Mouse (Mus musculus) kidney, adult 2 months (tissue): ENCODE results near the gene Tmem108. TPM values are rescaled to one million over a fixed set of nuclear protein-coding genes. Genes with fewer than 3 reads are reported as not detected.

ENCODE experiments used
- DNase-seq: peaks from one replicate; pipeline ENCODE4 v3.0.0; 2021
- H3K27ac ChIP-seq: fragments of 200-500 bp; 2 replicates; pipeline ENCODE4 v1.5.1; 2012; ENCODE audit warnings: low read depth, low read length, control low read depth, inconsistent platforms; ENCODE audit not compliant: insufficient read depth
- H3K27me3 ChIP-seq: fragments of 200-500 bp; replicated peaks from 2 replicates; pipeline ENCODE4 v1.6.1; 2012; ENCODE audit warnings: mild to moderate bottlenecking, moderate library complexity, low read length, inconsistent platforms; ENCODE audit not compliant: control insufficient read depth, insufficient read depth
- H3K36me3 ChIP-seq: fragments of 200-500 bp; 2 replicates; pipeline ENCODE4 v1.6.1; 2012; ENCODE audit warnings: mild to moderate bottlenecking, moderate library complexity, low read length, inconsistent platforms; ENCODE audit not compliant: control insufficient read depth, insufficient read depth
- H3K4me1 ChIP-seq: fragments of 200-500 bp; 2 replicates; pipeline ENCODE4 v1.6.1; 2011; ENCODE audit warnings: low read length; ENCODE audit not compliant: control insufficient read depth, insufficient read depth
- H3K4me3 ChIP-seq: fragments of 200-500 bp; 2 replicates; pipeline ENCODE4 v1.5.1; 2011; ENCODE audit warnings: mild to moderate bottlenecking, low read depth, low read length, control low read depth; ENCODE audit not compliant: insufficient read depth
- CTCF ChIP-seq: fragments of 200-500 bp; conservative IDR thresholded peaks from 2 replicates; pipeline ENCODE4 v1.5.1; 2011; ENCODE audit warnings: low read depth, mild to moderate bottlenecking, control low read depth, low read length, moderate library complexity, mixed read lengths; ENCODE audit not compliant: insufficient read depth, insufficient read length
- POLR2A ChIP-seq: fragments of 200-500 bp; IDR thresholded peaks from one replicate; pipeline ENCODE4 v1.6.1; 2011; ENCODE audit warnings: low read depth, low read length, control low read depth
- WGBS: fragments of 180-500 bp; shearing (Covaris S2); methylation state at CpG from one replicate; pipeline ENCODE4 v1.1.7; 2018; 5-methylcytosine and 5-hydroxymethylcytosine counted together
- polyA plus RNA-seq: library from polyadenylated mRNA; depleted of rRNA; stranded (reverse); fragments of >200 nt; gene quantifications from 2 replicates; pipeline ENCODE4 v1.2.3, GENCODE M21; 2012

Tmem108 gene
- polyA plus RNA-seq, 1 experiment: 7.1 TPM

GRCm38 (mm10) chr9:103595190-103595837 is 166.3 kb downstream of the Tmem108 start:
- H3K36me3 ChIP-seq: no peaks in the 10 kb centered on the region
- H3K4me3 ChIP-seq: no peak overlapping the region
- WGBS: 69% methylated on average over 6 of the region's 6 CpGs
- H3K27me3 ChIP-seq: no peaks in the 10 kb centered on the region; the same call in 1 of the 2 replicates
- DNase-seq: no peak
- no peak for TF ChIP-seq CTCF
- TF ChIP-seq POLR2A: no peak
- no peak overlapping the region for H3K27ac ChIP-seq
- H3K4me1 ChIP-seq: no peaks in the 10 kb centered on the region

GRCm38 (mm10) chr9:103594423-103595189 is 167.0 kb downstream of the Tmem108 start:
- Histone ChIP-seq H3K4me1 (no peaks in the 10 kb centered on the region), H3K36me3 (no peaks in the 10 kb centered on the region), H3K4me3 (no peak overlapping the region), H3K27me3 (no peaks in the 10 kb centered on the region; the same call in 1 of the 2 replicates), H3K27ac (no peak overlapping the region)
- WGBS: 84% methylated on average over 7 of the region's 7 CpGs
- TF ChIP-seq CTCF: no peak
- no peak for TF ChIP-seq POLR2A
- DNase-seq: no peak

DNA sequence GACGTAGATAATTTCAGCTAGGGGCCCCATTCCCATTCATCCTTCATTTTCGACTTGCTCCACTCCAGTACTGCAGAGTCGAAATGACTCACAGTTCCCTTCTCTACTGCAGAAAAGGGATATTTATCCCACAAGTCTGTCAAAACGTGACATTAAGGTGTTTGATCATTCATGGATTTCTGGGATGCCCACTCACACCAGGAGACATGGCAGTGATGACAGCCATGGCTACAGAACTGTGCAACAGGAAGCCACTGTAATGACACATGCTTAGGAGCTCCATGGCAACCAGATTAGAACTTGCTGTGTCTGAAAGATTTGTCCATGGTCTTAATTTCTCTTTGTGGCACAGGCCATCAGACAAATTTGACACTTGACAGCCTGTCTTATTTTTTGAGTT is 168.6 kb downstream of the Tmem108 start:
- DNase-seq: no peak
- Histone ChIP-seq H3K27ac (no peak overlapping the region), H3K27me3 (no peaks in the 10 kb centered on the region; the same call in 1 of the 2 replicates), H3K36me3 (no peaks in the 10 kb centered on the region), H3K4me3 (no peak overlapping the region), H3K4me1 (no peaks in the 10 kb centered on the region)
- TF ChIP-seq POLR2A (no peak), CTCF (no peak)
- 80% methylated on average over 4 of the region's 4 CpGs for WGBS

- Histone ChIP-seq H3K4me3 (no peak overlapping the region), H3K27me3 (no peaks in the 10 kb centered on the region), H3K4me1 (no peaks in the 10 kb centered on the region), H3K27ac (no peak overlapping the region), H3K36me3 (no peaks in the 10 kb centered on the region)
- WGBS: 87% methylated on average over 4 of the region's 4 CpGs
- DNase-seq: no peak
- no peak for TF ChIP-seq POLR2A
- no peak for TF ChIP-seq CTCF
Measured at GRCm38 (mm10) chr9:103591962-103592361, 169.7 kb downstream of the Tmem108 start.

DNA sequence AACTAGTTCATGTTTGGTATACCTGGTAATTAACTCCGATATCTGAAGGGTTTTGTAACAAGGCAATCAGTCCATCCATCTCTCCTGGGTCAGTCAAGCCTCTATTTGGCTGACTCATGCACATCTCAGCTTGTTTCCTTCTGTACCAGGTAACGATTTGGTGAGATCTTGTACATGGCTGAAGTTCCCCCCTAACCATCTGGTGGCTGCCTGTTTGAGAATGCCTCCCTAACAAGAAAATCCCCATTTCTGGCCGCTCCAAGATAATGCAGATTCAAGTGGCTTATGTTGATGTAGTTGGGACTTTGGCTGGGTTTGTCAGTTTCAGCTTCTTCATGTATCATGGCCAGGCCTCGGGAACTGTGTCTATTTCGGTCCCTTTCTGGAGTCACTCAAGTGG is 170.8 kb downstream of the Tmem108 start:
- no peaks in the 10 kb centered on the region for H3K36me3 ChIP-seq
- TF ChIP-seq CTCF (no peak), POLR2A (no peak)
- no peak for DNase-seq
- no peak overlapping the region for H3K4me3 ChIP-seq
- H3K27ac ChIP-seq: no peak overlapping the region
- H3K27me3 ChIP-seq: no peaks in the 10 kb centered on the region
- 92% methylated on average over 5 of the region's 5 CpGs for WGBS
- no peaks in the 10 kb centered on the region for H3K4me1 ChIP-seq

DNA sequence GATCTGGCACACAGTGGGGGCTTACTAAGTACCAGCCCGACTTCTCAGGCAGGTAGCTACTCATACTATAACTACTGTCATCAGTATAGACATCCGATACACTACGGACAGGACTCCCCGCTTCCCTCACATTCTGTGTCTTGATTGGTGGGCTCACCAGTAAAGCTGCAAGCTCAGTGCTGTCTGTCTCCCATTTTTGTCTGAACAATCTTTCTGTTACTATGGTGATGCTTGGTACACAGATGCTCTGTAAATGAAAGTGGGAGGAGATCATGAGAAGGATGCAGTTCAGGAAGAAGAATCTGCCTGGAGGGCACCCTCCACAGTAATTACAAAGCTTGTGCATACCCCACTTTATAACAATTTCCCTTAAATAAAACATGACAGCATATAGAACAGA is 176.8 kb downstream of the Tmem108 start:
- Histone ChIP-seq H3K27ac (no peak overlapping the region), H3K4me1 (no peaks in the 10 kb centered on the region), H3K27me3 (no peaks in the 10 kb centered on the region), H3K4me3 (no peak overlapping the region), H3K36me3 (no peaks in the 10 kb centered on the region)
- 91% methylated on average over 4 of the region's 4 CpGs for WGBS
- no peak for DNase-seq
- TF ChIP-seq CTCF: no peak
- no peak for TF ChIP-seq POLR2A

GRCm38 (mm10) chr9:103582249-103582961 is 179.2 kb downstream of the Tmem108 start:
- Histone ChIP-seq H3K27ac (no peak overlapping the region), H3K36me3 (no peaks in the 10 kb centered on the region), H3K4me1 (no peaks in the 10 kb centered on the region), H3K27me3 (no peaks in the 10 kb centered on the region), H3K4me3 (no peak overlapping the region)
- WGBS: 89% methylated on average over 10 of the region's 10 CpGs
- no peak for TF ChIP-seq CTCF
- no peak for TF ChIP-seq POLR2A
- DNase-seq: no peak
